Mouse (Mus musculus): ENCODE data around the gene Prr18.
"Not testable (repeated sequence)": the region's sequence is repeated elsewhere in the genome, so short reads cannot be mapped to it uniquely, and the experiment has no call there.

The Prr18 gene

GRCm38 (mm10) chr17:8337159-8337558 is at the start of gene Prr18:
Prr18 (plus strand) TSS chr17:8337459.
- not testable (repeated sequence) for DNase-seq (ENCODE audit: inconsistent age in 2 of 2, low spot score in 1 of 2)

- no peak for DNase-seq (ENCODE audit: inconsistent age in 2 of 2, low spot score in 1 of 2)
Observed at GRCm38 (mm10) chr17:8289993-8290679, 47.1 kb upstream of the Prr18 start.

GRCm38 (mm10) chr17:8290736-8291135 is 46.5 kb upstream of the Prr18 start:
- DNase-seq (ENCODE audit: inconsistent age in 2 of 2, low spot score in 1 of 2) = peak in 1 of 2 experiments; percentile 63

GRCm38 (mm10) chr17:8295825-8296224 is 41.4 kb upstream of the Prr18 start:
- DNase-seq (ENCODE audit: inconsistent age in 2 of 2, low spot score in 1 of 2) = no peak

GRCm38 (mm10) chr17:8296313-8296844 is 40.9 kb upstream of the Prr18 start:
- DNase-seq (ENCODE audit: inconsistent age in 2 of 2, low spot score in 1 of 2) = no peak

GRCm38 (mm10) chr17:8297746-8298145 is 39.5 kb upstream of the Prr18 start:
- DNase-seq (ENCODE audit: inconsistent age in 2 of 2, low spot score in 1 of 2) = no peak

- DNase-seq (ENCODE audit: inconsistent age in 2 of 2, low spot score in 1 of 2) = no peak
Observed at GRCm38 (mm10) chr17:8298281-8298680, 39.0 kb upstream of the Prr18 start.

GRCm38 (mm10) chr17:8299524-8299923 is 37.7 kb upstream of the Prr18 start:
- DNase-seq (ENCODE audit: inconsistent age in 2 of 2, low spot score in 1 of 2) = peak in 1 of 2 experiments; percentile 64

GRCm38 (mm10) chr17:8301515-8301914 is 35.7 kb upstream of the Prr18 start:
- DNase-seq (ENCODE audit: inconsistent age in 2 of 2, low spot score in 1 of 2) = no peak

- no peak for DNase-seq (ENCODE audit: inconsistent age in 2 of 2, low spot score in 1 of 2)
Observed at GRCm38 (mm10) chr17:8302772-8303438, 34.4 kb upstream of the Prr18 start.

GRCm38 (mm10) chr17:8303671-8304070 is 33.6 kb upstream of the Prr18 start:
- DNase-seq (ENCODE audit: inconsistent age in 2 of 2, low spot score in 1 of 2) = no peak

GRCm38 (mm10) chr17:8305801-8306200 is 31.5 kb upstream of the Prr18 start:
- peak in 1 of 2 experiments; percentile 58 for DNase-seq (ENCODE audit: inconsistent age in 2 of 2, low spot score in 1 of 2)

- DNase-seq (ENCODE audit: inconsistent age in 2 of 2, low spot score in 1 of 2) = peak; percentile 97 to 99
Observed at GRCm38 (mm10) chr17:8310838-8311614, 26.2 kb upstream of the Prr18 start, which contains the start of gene Sft2d1. Sft2d1 (plus strand) TSS chr17:8311102.

- peak in 1 of 2 experiments; percentile 50 for DNase-seq (ENCODE audit: inconsistent age in 2 of 2, low spot score in 1 of 2)
Observed at GRCm38 (mm10) chr17:8311751-8312150, 25.5 kb upstream of the Prr18 start.

- DNase-seq (ENCODE audit: inconsistent age in 2 of 2, low spot score in 1 of 2) = no peak
Observed at GRCm38 (mm10) chr17:8313976-8314375, 23.3 kb upstream of the Prr18 start.

- no peak for DNase-seq (ENCODE audit: inconsistent age in 2 of 2, low spot score in 1 of 2)
Observed at GRCm38 (mm10) chr17:8316251-8316650, 21.0 kb upstream of the Prr18 start.

- not testable (repeated sequence) for DNase-seq (ENCODE audit: inconsistent age in 2 of 2, low spot score in 1 of 2)
Observed at GRCm38 (mm10) chr17:8326877-8327276, 10.4 kb upstream of the Prr18 start.

GRCm38 (mm10) chr17:8328511-8329174 is 8.6 kb upstream of the Prr18 start:
- no peak for DNase-seq (ENCODE audit: inconsistent age in 2 of 2, low spot score in 1 of 2)

- DNase-seq (ENCODE audit: inconsistent age in 2 of 2, low spot score in 1 of 2) = no peak
Observed at GRCm38 (mm10) chr17:8330602-8331001, 6.7 kb upstream of the Prr18 start.

GRCm38 (mm10) chr17:8339666-8340374 is 2.6 kb downstream of the Prr18 start:
- DNase-seq (ENCODE audit: inconsistent age in 2 of 2, low spot score in 1 of 2) = no peak

Data from adrenal gland, adult (tissue).